Mouse (Mus musculus) CD4-positive helper T cell, adult 2 months (primary cell): ENCODE measurements around the gene Myoz1.

Source experiments
- DNase-seq: peaks from one replicate; pipeline ENCODE4 v3.0.0-alpha.2; 2012; ENCODE audit warnings: low read depth, missing footprints, low spot score

The Myoz1 gene

GRCm38 (mm10) chr14:20672990-20673389 is 16.6 kb upstream of the Myoz1 start:
- DNase-seq, result peak; percentile 68

GRCm38 (mm10) chr14:20668154-20668810 is 11.9 kb upstream of the Myoz1 start, which contains the start of gene Synpo2l:
Synpo2l (minus strand) TSS chr14:20668354.
- no peak for DNase-seq

- DNase-seq, result no peak
These were observed 11.1 kb upstream of the Myoz1 start for GRCm38 (mm10) chr14:20667469-20667868.

GRCm38 (mm10) chr14:20664436-20664835 is 8.1 kb upstream of the Myoz1 start:
- no peak for DNase-seq

- no peak for DNase-seq
These were observed 7.3 kb upstream of the Myoz1 start for GRCm38 (mm10) chr14:20663601-20664000.

- DNase-seq, result no peak
These were observed 6.4 kb upstream of the Myoz1 start for GRCm38 (mm10) chr14:20662740-20663139.

- DNase-seq, result no peak
These were observed 5.5 kb upstream of the Myoz1 start for GRCm38 (mm10) chr14:20661661-20662331.

- peak; percentile 94 for DNase-seq
These were observed 4.7 kb upstream of the Myoz1 start for GRCm38 (mm10) chr14:20660827-20661660.

GRCm38 (mm10) chr14:20659687-20660086 is 3.3 kb upstream of the Myoz1 start:
- no peak for DNase-seq

- no peak for DNase-seq
These were observed 2.6 kb upstream of the Myoz1 start for GRCm38 (mm10) chr14:20658902-20659301.

- peak; percentile 52 for DNase-seq
These were observed 2.0 kb upstream of the Myoz1 start for GRCm38 (mm10) chr14:20658326-20658725.

GRCm38 (mm10) chr14:20655731-20656130 is 609 bp downstream of the Myoz1 start:
- no peak for DNase-seq

GRCm38 (mm10) chr14:20654690-20655421 is 1.5 kb downstream of the Myoz1 start:
- no peak for DNase-seq

GRCm38 (mm10) chr14:20651722-20652256 is 4.6 kb downstream of the Myoz1 start:
- no peak for DNase-seq

- no peak for DNase-seq
These were observed 5.3 kb downstream of the Myoz1 start for GRCm38 (mm10) chr14:20651000-20651399.

GRCm38 (mm10) chr14:20646381-20646780 is 10.0 kb downstream of the Myoz1 start:
- no peak for DNase-seq

- DNase-seq, result no peak
These were observed 10.8 kb downstream of the Myoz1 start for GRCm38 (mm10) chr14:20645547-20645946.

GRCm38 (mm10) chr14:20641438-20641875 is 14.9 kb downstream of the Myoz1 start:
- DNase-seq, result no peak

GRCm38 (mm10) chr14:20640644-20641437 is 15.5 kb downstream of the Myoz1 start, which contains the start of gene Usp54:
Usp54 (minus strand) TSS chr14:20641063.
- DNase-seq, result peak; percentile 99

- peak; percentile 76 for DNase-seq
These were observed 16.3 kb downstream of the Myoz1 start for GRCm38 (mm10) chr14:20639918-20640619.
